Mouse (Mus musculus): ENCODE results near the gene Cdk5r2.

GRCm38 (mm10) chr1:74861783-74862182 lies 7.0 kb downstream of the Cdk5r2 start:
- no peak for TF ChIP-seq GATA1 (IDR thresholded peaks at IDR 0.05; ENCODE audit: low read length)
- TF ChIP-seq TAL1 (IDR thresholded peaks at IDR 0.05; ENCODE audit: low read length): no peak

Data from erythroblast, embryonic 14.5 days (primary cell).